Mouse (Mus musculus): ENCODE measurements around the gene Cybrd1. TPM values are rescaled to one million over a fixed set of nuclear protein-coding genes. Genes with fewer than 3 reads are reported as not detected.

Gene Cybrd1
- total RNA-seq, 2 experiments from 2014 or later, result 5.5 to 7.0 TPM

DNA sequence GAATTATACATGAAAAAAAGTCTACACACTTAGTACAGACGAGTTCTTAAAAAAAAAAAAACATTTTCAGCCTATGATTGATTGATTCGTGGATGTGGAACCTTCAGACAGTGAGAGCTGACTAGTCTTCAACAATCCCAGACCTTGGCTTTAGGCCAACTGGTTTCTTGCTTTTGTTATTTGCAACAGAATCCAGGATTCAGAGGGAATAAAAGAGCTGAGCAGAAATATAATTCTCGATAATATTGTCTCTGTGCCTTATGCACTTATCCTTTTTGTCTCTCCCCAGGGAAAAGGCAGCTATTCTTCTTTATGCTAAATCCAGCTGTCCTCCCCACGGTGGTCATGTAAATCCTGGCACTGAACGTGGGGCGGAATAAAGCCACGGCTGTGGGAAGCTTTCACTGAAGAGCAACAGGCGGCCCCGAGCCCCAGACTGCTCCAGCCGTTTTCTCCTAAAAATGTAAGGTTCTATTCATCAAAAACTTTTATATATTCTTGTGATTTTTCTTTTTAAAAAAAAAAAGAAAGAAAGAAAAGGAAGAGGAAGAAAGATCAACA is 50.8 kb downstream of the Cybrd1 start:
- peak in 1 of 2 experiments; percentile 36 for DNase-seq (ENCODE audit: low spot score in 2 of 2)

- DNase-seq (ENCODE audit: low spot score in 2 of 2), result no peak
Observed at GRCm38 (mm10) chr2:71173031-71173430, 55.3 kb downstream of the Cybrd1 start.

DNA sequence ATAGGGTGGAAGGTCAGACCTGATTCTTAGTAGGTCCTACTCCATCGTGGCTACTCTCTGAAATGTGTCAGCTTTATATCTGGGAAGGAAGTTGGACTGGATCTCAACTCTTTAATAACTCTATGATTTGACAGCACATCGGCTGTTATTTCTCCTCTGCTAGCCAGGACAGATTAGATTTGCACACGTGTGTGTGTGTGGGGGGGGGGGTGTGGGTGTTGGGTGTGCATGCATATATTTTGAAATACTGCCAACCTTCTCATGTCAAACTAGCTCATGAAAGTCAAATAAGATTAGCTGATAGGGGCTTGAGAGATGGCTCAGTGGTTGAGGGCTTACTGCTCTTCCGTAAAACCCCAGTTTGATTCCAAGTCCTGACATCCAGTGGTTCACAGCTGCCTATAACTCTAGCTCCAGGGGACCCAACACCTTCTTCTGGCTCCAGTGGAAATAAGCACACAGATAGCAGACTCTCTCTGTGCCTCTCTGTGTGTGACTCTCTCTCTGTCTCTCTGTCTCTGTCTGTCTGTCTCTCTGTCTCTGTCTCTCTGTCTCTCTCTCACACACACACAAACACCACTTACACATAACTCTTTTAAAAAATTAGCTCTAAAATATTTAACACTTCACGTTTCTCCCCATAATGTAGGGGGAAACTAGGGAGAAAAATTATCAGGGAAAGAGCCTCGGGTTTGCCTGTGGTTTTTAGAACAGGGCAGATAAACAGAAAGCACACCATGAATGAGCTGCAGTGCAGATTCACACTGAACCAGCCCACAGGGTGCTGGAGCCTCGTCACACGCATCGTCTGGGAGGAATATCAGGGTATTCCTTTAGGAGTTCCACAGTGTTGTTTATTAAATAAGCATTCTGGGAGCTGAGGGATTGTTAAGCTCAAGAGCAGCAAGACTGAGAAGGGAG is 58.9 kb downstream of the Cybrd1 start:
- no peak for DNase-seq (ENCODE audit: low spot score in 2 of 2)

DNA sequence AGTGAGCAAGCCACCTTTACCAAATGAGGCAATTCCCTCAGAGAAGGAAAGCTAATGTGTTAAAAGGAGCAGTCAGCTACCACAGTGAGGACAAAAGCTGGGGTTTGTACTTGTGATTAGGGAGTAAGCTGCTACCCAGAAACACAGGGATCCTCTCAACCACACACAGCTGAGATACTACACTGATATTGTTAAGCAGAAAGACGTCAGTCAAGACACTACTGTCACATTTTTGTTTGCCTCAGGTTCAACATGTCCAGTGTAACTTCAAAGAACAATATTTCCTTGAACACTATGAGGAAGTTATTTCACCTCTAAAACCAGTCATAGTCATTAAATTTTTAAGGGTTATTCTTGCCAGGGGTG is 59.5 kb downstream of the Cybrd1 start:
- DNase-seq (ENCODE audit: low spot score in 2 of 2), result no peak

GRCm38 (mm10) chr2:71177760-71178159 is 60.0 kb downstream of the Cybrd1 start:
- no peak for DNase-seq (ENCODE audit: low spot score in 2 of 2)

DNA sequence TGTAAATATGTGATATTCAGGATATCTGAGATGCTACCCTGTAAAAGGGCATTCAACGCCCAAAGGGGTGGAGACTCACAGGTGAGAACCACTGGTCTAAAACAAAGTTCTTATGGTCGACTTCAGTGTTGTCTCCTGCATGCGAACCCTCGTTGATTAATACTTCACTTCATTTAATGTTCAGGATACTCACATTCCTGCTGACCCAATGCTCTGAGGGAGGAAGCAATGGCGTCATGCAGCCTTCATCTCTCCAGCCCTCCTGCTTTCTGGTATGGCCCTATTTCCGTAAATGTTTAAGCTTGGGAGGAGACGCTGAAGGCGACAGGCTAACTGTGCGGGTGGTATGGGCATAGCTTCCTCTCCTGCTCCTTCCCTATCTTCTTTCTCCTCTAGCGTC is 62.0 kb downstream of the Cybrd1 start:
- no peak for DNase-seq (ENCODE audit: low spot score in 2 of 2)

- no peak for DNase-seq (ENCODE audit: low spot score in 2 of 2)
Observed at GRCm38 (mm10) chr2:71180566-71181217, 63.0 kb downstream of the Cybrd1 start.

DNA sequence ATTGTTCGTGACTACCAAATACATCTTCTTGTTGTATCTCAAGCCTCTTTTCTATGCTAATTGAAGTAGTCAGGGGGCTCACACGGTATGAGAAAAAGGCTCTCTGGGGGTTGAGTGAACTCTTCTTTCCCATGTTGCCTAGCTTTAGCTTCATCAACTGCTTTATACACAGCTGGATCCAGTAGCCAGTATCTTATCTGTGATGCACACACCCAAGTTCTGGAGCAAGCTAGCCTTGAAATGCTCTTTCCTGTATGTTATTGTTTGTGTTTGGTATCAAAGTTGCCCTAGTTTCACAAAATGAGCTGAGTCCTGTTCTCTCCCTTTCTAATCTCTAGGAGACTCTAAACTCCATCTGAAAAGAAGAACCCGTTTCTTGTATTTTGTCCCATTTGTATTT is 70.2 kb downstream of the Cybrd1 start:
- no peak for DNase-seq (ENCODE audit: low spot score in 2 of 2)

DNA sequence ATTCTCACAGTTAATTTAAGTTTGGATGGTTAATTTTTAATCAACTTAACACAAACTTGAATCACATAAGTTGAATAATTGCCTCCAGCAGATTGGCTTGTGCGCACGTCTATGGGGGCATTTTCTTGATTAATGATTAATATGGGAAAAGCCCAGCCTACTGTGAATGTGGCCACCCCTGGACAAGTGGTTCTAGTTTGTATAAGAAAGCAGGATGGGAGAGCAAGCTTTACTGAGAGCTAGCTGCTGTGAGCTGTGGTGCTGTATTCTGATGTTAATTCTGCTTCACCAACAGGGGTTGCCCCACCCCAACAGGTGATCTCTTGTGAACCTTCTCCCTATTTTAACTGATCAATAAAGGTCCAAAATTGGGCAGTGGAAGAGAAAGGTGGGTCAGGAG is 71.1 kb downstream of the Cybrd1 start:
- no peak for DNase-seq (ENCODE audit: low spot score in 2 of 2)

GRCm38 (mm10) chr2:71191391-71192194 is 73.9 kb downstream of the Cybrd1 start:
- DNase-seq (ENCODE audit: low spot score in 2 of 2), result no peak

- DNase-seq (ENCODE audit: low spot score in 2 of 2), result no peak
Observed at GRCm38 (mm10) chr2:71192195-71192807, 74.6 kb downstream of the Cybrd1 start.

Other genes with a start within 250 kb of the Cybrd1 start
- 1 to 10 TPM; 7.9 TPM for gene Dcaf17, start 62.6 kb upstream of the Cybrd1 start, total RNA-seq (2021)
- gene Mettl8, start 62.3 kb upstream of the Cybrd1 start, total RNA-seq (2021), result 10 to 100 TPM in 1 of 2 experiments, 1 to 10 TPM in 1; 8.0 to 10.6 TPM
- 10 to 100 TPM; 75.4 to 75.5 TPM for gene Dync1i2, start 93.8 kb downstream of the Cybrd1 start, total RNA-seq (2021)
- 100 to 1,000 TPM; 179 to 227 TPM for gene Slc25a12, start 249.8 kb downstream of the Cybrd1 start, total RNA-seq (2021)

Measured in gastrocnemius, postnatal 4 days (tissue).